Mouse (Mus musculus): Measurements from ENCODE around the gene Bola2. TPM values are rescaled to one million over a fixed set of nuclear protein-coding genes. Genes with fewer than 3 reads are reported as not detected.

Bola2 gene
- total and polyA plus RNA-seq, 3 experiments, result 163 to 436 TPM; not detected in 1

GRCm38 (mm10) chr7:126655695-126656094 is 39.5 kb upstream of the Bola2 start (continued):
- TF ChIP-seq EP300 (IDR thresholded peaks at IDR 0.05; ENCODE audit: low read depth in 1 of 2, low read length in 2 of 2), result peak; percentile 32 to 33; a peak in 3 of 4 replicates

GRCm38 (mm10) chr7:126657522-126657921 is 37.7 kb upstream of the Bola2 start:
- H3K79me2 ChIP-seq (ENCODE audit: control insufficient read depth, insufficient read depth, low read length, poor library complexity), result peaks cover 4% of the 10 kb centered on the region; the same call in 1 of the 2 replicates
- no peaks in the 10 kb centered on the region for H3K9me3 ChIP-seq (replicated peaks; ENCODE audit: insufficient read depth, low read length)

DNA sequence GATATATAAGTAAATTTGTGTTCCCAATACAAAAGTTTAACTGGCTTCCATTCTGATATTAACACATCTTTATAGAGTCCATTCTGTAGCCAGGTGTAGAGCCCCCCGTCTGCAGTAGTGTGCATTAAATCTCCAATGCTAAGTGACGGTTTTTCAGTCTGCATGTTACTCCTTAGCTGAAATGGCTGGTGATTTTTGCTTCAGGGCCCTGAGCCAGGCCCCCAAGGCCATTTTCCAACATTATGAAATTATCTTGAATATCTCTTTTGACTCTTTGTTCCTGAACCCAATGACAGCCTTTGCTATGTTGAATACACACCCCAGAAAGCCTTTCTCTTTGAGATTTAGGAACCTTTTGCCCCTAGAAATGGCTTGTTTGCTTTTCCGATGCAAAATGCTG is 35.4 kb upstream of the Bola2 start:
- Histone ChIP-seq H3K4me3 (ENCODE audit: control insufficient read depth in 1 of 2, insufficient read depth in 1 of 2, low read depth in 2 of 2, low read length in 2 of 2) (no peak overlapping the region), H3K36me3 (ENCODE audit: control insufficient read depth in 1 of 2, insufficient read depth in 2 of 2, low read length in 2 of 2) (peaks cover 8 to 24% of the 10 kb centered on the region in 2 experiments; a peak in 3 of 4 replicates), H3K27ac (ENCODE audit: control insufficient read depth, low read depth, low read length) (no peak overlapping the region), H3K4me1 (ENCODE audit: control insufficient read depth in 1 of 2, insufficient read depth in 2 of 2, low read length in 2 of 2) (peaks cover 13% of the 10 kb centered on the region in 2 experiments), H3K9me3 (replicated peaks; ENCODE audit: insufficient read depth, low read length) (no peaks in the 10 kb centered on the region), H3K9ac (ENCODE audit: control insufficient read depth, low read depth, low read length, poor library complexity, severe bottlenecking) (no peak overlapping the region), H3K27me3 (ENCODE audit: control insufficient read depth in 1 of 2, insufficient read depth in 2 of 2, low read length in 2 of 2) (no peaks in the 10 kb centered on the region), H3K79me2 (ENCODE audit: control insufficient read depth, insufficient read depth, low read length, poor library complexity) (0 out of 2 replicates have a peak, but pooled peaks cover 1% of the 10 kb centered on the region)
- DNase-seq (ENCODE audit: low read depth, low spot score), result no peak
- TF ChIP-seq CTCF (IDR thresholded peaks at IDR 0.05 in 2 of 3, conservative IDR thresholded peaks at IDR 0.05 in 1 of 3; ENCODE audit: control insufficient read depth in 1 of 3, insufficient read depth in 1 of 3, low read depth in 2 of 3, low read length in 3 of 3, poor library complexity in 1 of 3, severe bottlenecking in 1 of 3) (no peak), NELFE (IDR thresholded peaks at IDR 0.05; ENCODE audit: low read depth, low read length) (no peak), ZNF384 (IDR thresholded peaks at IDR 0.05; ENCODE audit: low read depth, low read length) (no peak), HCFC1 (IDR thresholded peaks at IDR 0.05; ENCODE audit: low read depth, low read length) (no peak), UBTF (IDR thresholded peaks at IDR 0.05; ENCODE audit: borderline replicate concordance, insufficient read depth, low read depth, low read length) (no peak), EP300 (IDR thresholded peaks at IDR 0.05; ENCODE audit: low read depth in 1 of 2, low read length in 2 of 2) (no peak), GABPA (IDR thresholded peaks at IDR 0.05; ENCODE audit: low read depth, low read length) (no peak), MAZ (IDR thresholded peaks at IDR 0.05; ENCODE audit: low read depth, low read length) (no peak), BHLHE40 (IDR thresholded peaks at IDR 0.05; ENCODE audit: borderline replicate concordance, low read depth, low read length) (no peak), JUND (IDR thresholded peaks at IDR 0.05; ENCODE audit: low read depth, low read length) (no peak), POLR2AphosphoS5 (IDR thresholded peaks at IDR 0.05; ENCODE audit: borderline replicate concordance, low read depth, low read length) (no peak), SMC3 (IDR thresholded peaks at IDR 0.05; ENCODE audit: low read depth, low read length) (no peak), TAL1 (IDR thresholded peaks at IDR 0.05; ENCODE audit: low read length) (no peak), SIN3A (IDR thresholded peaks at IDR 0.05; ENCODE audit: low read length) (no peak), TBP (IDR thresholded peaks at IDR 0.05; ENCODE audit: low read depth, low read length) (no peak), CHD1 (IDR thresholded peaks at IDR 0.05; ENCODE audit: low read depth, low read length) (no peak)

More at GRCm38 (mm10) chr7:126657522-126657921, 37.7 kb upstream of the Bola2 start:
- Histone ChIP-seq H3K4me3 (ENCODE audit: control insufficient read depth in 1 of 2, insufficient read depth in 1 of 2, low read depth in 2 of 2, low read length in 2 of 2) (no peak overlapping the region), H3K4me1 (ENCODE audit: control insufficient read depth in 1 of 2, insufficient read depth in 2 of 2, low read length in 2 of 2) (peaks cover 16 to 20% of the 10 kb centered on the region in 2 experiments), H3K27me3 (ENCODE audit: control insufficient read depth in 1 of 2, insufficient read depth in 2 of 2, low read length in 2 of 2) (no peaks in the 10 kb centered on the region), H3K36me3 (ENCODE audit: control insufficient read depth in 1 of 2, insufficient read depth in 2 of 2, low read length in 2 of 2) (peaks cover 0 to 30% of the 10 kb centered on the region in 2 experiments; a peak in 3 of 4 replicates), H3K9ac (ENCODE audit: control insufficient read depth, low read depth, low read length, poor library complexity, severe bottlenecking) (no peak overlapping the region), H3K27ac (ENCODE audit: control insufficient read depth, low read depth, low read length) (no peak overlapping the region)
- TF ChIP-seq ETS1 (IDR thresholded peaks at IDR 0.05; ENCODE audit: low read depth, low read length), result peak; percentile 35; the same call in 1 of the 2 replicates
- no peak for TF ChIP-seq NRF1 (IDR thresholded peaks at IDR 0.05; ENCODE audit: insufficient read depth, low read depth, low read length, poor library complexity, severe bottlenecking)
- no peak for TF ChIP-seq ELF1 (IDR thresholded peaks at IDR 0.05; ENCODE audit: low read depth, low read length)
- 0 out of 2 replicates have a peak, but pooled peaks have one; percentile 24 for TF ChIP-seq GATA1 (IDR thresholded peaks at IDR 0.05; ENCODE audit: low read depth, low read length)
- TF ChIP-seq KAT2A (conservative IDR thresholded peaks at IDR 0.05; ENCODE audit: low read depth, low read length), result no peak
- no peak for TF ChIP-seq POLR2A (IDR thresholded peaks at IDR 0.05; ENCODE audit: control insufficient read depth in 1 of 2, insufficient read depth in 1 of 2, low read depth in 1 of 2, low read length in 2 of 2, poor library complexity in 1 of 2)
- no peak for TF ChIP-seq CTCF (IDR thresholded peaks at IDR 0.05 in 2 of 3, conservative IDR thresholded peaks at IDR 0.05 in 1 of 3; ENCODE audit: control insufficient read depth in 1 of 3, insufficient read depth in 1 of 3, low read depth in 2 of 3, low read length in 3 of 3, poor library complexity in 1 of 3, severe bottlenecking in 1 of 3)
- no peak for DNase-seq (ENCODE audit: low read depth, low spot score)

All from MEL (cell line).